Mouse (Mus musculus) heart, embryonic 10.5 days (tissue): Measurements from ENCODE around the gene Gpr162. TPM values are rescaled to one million over a fixed set of nuclear protein-coding genes. Genes with fewer than 3 reads are reported as not detected.
"Not testable (repeated sequence)": the region's sequence is repeated elsewhere in the genome, so short reads cannot be mapped to it uniquely, and the experiment has no call there.

Experiments used
- DNase-seq: peaks from one replicate; pipeline ENCODE4 v3.0.0-alpha.2; 2017; ENCODE audit warnings: low spot score
- H3K27ac ChIP-seq: fragments of 300-500 bp; sonication (generic); 2 replicates; pipeline ENCODE4 v1.5.1; 2016; ENCODE audit warnings: mild to moderate bottlenecking
- H3K27me3 ChIP-seq: fragments of 300-500 bp; sonication (generic); 2 replicates; pipeline ENCODE4 v1.6.1; 2016; ENCODE audit warnings: mild to moderate bottlenecking; ENCODE audit not compliant: poor library complexity, insufficient read depth, severe bottlenecking
- H3K36me3 ChIP-seq: fragments of 300-500 bp; sonication (generic); 2 replicates; pipeline ENCODE4 v1.6.1; 2016; ENCODE audit warnings: mild to moderate bottlenecking, moderate library complexity
- H3K4me1 ChIP-seq: fragments of 300-500 bp; sonication (generic); 2 replicates; pipeline ENCODE4 v1.6.1; 2016; ENCODE audit warnings: mild to moderate bottlenecking
- H3K4me3 ChIP-seq: fragments of 300-500 bp; sonication (generic); 2 replicates; pipeline ENCODE4 v1.5.1; 2016; ENCODE audit warnings: mild to moderate bottlenecking, moderate library complexity
- H3K9me3 ChIP-seq: fragments of 300-500 bp; sonication (generic); 2 replicates; pipeline ENCODE4 v1.6.1; 2016; ENCODE audit warnings: mild to moderate bottlenecking, moderate library complexity
- WGBS: fragments of 180-500 bp; shearing (Covaris S2); methylation state at CpG from one replicate; pipeline ENCODE4 v1.1.7; 2016; 5-methylcytosine and 5-hydroxymethylcytosine counted together
- polyA plus RNA-seq: library from polyadenylated mRNA; unstranded; fragments of >200 nt; fragmentation: Nextera tagmentation; extraction: Ambion mirVana; gene quantifications from 2 replicates; pipeline ENCODE4 v1.2.1, GENCODE M21; 2016

Gene Gpr162
- polyA plus RNA-seq, 1 experiment from 2014 or later: 1.2 TPM

DNA sequence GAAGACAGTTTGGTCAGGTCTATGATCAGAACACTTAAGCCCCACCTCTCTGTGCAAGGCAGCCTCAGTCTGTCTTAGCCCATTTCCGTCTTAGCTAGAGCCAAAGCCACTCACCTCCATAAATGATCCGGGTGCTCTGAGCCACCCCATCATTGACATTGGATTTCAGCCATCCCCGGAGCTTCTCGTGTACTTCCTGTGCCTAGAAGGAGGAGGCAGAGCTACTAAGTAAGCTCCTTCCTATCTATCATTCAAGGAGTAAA lies 52.4 kb downstream of the Gpr162 start:
- WGBS: 81% methylated on average over 4 of the region's 4 CpGs
- Histone ChIP-seq H3K27me3 (no peaks in the 10 kb centered on the region), H3K27ac (no peak overlapping the region), H3K4me3 (no peak overlapping the region), H3K36me3 (peaks cover 42% of the 10 kb centered on the region), H3K4me1 (peaks cover 55% of the 10 kb centered on the region), H3K9me3 (no peaks in the 10 kb centered on the region)
- DNase-seq: no peak

DNA sequence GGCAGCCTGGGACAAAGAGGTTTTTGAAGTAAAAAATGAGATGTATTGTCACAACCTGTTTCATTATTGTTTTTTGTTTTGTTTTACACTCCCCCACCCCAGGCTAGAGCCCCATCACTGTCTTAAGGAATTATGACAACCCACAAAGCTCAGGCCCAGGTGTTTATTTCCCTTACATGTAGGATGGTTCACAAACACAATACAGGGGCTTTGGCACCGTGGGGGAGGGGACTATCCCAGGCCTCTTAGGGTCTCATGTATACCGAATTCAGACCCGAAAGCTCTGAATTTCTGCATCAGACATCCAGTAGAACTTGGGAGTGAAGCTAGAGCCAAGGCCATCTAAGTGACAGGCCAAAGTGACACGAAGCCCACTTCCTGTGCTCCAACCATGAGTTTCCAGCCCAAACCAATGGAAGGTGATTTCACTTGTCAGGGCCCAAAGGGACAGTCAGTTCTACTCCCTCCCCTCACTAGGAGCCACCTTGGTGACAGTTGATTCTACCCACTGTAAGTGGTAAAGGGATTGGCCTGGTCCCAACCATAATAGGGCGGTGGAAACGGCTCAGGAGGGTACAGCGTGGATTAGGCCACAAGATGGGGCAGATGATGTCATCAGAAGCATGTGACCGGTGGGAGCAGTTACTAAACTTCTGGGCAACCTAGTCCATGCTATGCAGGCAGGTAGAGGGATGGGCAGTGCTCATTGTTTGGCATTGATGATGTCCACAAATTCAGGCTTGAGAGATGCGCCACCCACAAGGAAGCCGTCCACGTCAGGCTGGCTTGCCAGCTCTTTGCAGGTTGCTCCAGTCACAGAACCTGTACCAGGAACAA lies 53.0 kb downstream of the Gpr162 start:
- WGBS: 80% methylated on average over 11 of the region's 11 CpGs
- peak overlapping the region; percentile 94; the same call in 1 of the 2 replicates for H3K27ac ChIP-seq
- not testable (repeated sequence) for H3K9me3 ChIP-seq, DNase-seq, H3K27me3 ChIP-seq
- peaks cover 55% of the 10 kb centered on the region for H3K4me1 ChIP-seq
- H3K4me3 ChIP-seq: 0 out of 2 replicates have a peak overlapping the region, but pooled peaks have one; percentile 67
- peaks cover 36% of the 10 kb centered on the region for H3K36me3 ChIP-seq

DNA sequence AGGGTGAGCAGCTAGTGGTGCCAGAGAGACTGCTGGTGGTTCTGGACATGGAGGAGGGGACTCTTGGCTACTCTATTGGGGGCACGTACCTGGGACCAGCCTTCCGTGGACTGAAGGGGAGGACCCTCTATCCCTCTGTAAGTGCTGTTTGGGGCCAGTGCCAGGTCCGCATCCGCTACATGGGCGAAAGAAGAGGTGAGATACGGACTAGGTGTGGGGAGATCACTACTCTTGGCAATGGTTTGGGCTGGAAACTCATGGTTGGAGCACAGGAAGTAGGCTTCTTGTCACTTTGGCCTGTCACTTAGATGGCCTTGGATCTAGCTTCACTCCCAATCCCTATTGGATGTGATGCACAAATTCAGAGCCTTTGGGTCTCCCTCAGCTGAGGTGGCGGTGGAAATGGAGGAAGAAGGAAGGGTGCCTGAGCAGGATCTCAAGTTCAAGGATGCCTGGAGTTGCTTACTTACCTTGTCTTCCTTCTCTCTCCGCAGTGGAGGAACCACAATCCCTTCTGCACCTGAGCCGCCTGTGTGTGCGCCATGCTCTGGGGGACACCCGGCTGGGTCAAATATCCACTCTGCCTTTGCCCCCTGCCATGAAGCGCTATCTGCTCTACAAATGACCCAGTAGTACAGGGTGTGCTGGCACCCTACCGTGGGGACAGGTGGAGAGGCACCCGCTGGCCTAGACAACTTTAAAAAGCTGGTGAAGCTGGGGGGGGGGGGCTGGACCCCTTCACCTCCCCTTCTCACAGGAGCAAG lies 53.8 kb downstream of the Gpr162 start:
- DNase-seq: no peak
- 48% methylated on average over 14 of the region's 14 CpGs for WGBS
- Histone ChIP-seq H3K36me3 (peaks cover 29% of the 10 kb centered on the region), H3K27ac (peak overlapping the region; percentile 94), H3K4me1 (peaks cover 59% of the 10 kb centered on the region), H3K27me3 (no peaks in the 10 kb centered on the region), H3K4me3 (peak overlapping the region; percentile 67), H3K9me3 (no peaks in the 10 kb centered on the region)

DNA sequence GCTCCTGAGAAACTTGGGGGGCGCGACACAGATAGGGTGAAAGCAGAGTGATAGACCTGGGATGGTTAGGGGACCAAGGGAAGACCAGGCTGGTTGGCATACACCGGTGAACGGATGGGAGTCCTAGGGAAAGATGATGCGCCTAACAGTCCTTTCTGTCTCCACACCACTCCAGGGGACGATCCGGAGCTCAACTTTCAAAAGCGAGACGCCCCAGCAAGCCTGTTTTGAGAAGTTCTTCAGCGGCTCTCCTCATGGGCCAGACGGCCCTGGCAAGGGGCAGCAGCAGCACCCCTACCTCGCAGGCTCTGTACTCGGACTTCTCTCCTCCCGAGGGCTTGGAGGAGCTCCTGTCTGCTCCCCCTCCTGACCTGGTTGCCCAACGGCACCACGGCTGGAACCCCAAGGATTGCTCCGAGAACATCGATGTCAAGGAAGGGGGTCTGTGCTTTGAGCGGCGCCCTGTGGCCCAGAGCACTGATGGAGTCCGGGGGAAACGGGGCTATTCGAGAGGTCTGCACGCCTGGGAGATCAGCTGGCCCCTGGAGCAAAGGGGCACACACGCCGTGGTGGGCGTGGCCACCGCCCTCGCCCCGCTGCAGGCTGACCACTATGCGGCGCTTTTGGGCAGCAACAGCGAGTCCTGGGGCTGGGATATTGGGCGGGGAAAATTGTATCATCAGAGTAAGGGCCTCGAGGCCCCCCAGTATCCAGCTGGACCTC lies 54.6 kb downstream of the Gpr162 start:
- Histone ChIP-seq H3K9me3 (no peaks in the 10 kb centered on the region), H3K27ac (peak overlapping the region; percentile 94), H3K4me1 (peaks cover 52% of the 10 kb centered on the region), H3K27me3 (no peaks in the 10 kb centered on the region), H3K4me3 (peak overlapping the region; percentile 67), H3K36me3 (peaks cover 28% of the 10 kb centered on the region)
- under 1% methylated on average over 35 of the region's 35 CpGs for WGBS
- DNase-seq: peak; percentile 94

Other genes starting within 250 kb of the Gpr162 start
- gene C1s2, start 227.9 kb downstream of the Gpr162 start, polyA plus RNA-seq: 0.06 TPM in 1 of 2 replicates, not detected in the other
- 45.2 and 53.8 TPM in 2 replicates for gene Lpcat3, start 201.0 kb downstream of the Gpr162 start, polyA plus RNA-seq
- gene Emg1, start 151.8 kb downstream of the Gpr162 start, polyA plus RNA-seq: 162 and 216 TPM in 2 replicates
- gene Phb2, start 151.6 kb downstream of the Gpr162 start, polyA plus RNA-seq: 438 and 483 TPM in 2 replicates
- gene Ptpn6, start 125.3 kb downstream of the Gpr162 start, polyA plus RNA-seq: 5.9 and 8.6 TPM in 2 replicates
- 297 and 301 TPM in 2 replicates for gene Grcc10, start 122.6 kb downstream of the Gpr162 start, polyA plus RNA-seq
- gene Gm45234, start 108.0 kb downstream of the Gpr162 start, polyA plus RNA-seq: not detected in 2 replicates
- 7.4 and 11.4 TPM in 2 replicates for gene Atn1, start 107.5 kb downstream of the Gpr162 start, polyA plus RNA-seq
- gene Eno2, start 94.3 kb downstream of the Gpr162 start, polyA plus RNA-seq: 4.5 and 4.8 TPM in 2 replicates
- 0.17 and 0.26 TPM in 2 replicates for gene Lrrc23, start 84.3 kb downstream of the Gpr162 start, polyA plus RNA-seq
- 8.5 and 9.3 TPM in 2 replicates for gene Spsb2, start 55.3 kb downstream of the Gpr162 start, polyA plus RNA-seq
- gene Tpi1, start 49.7 kb downstream of the Gpr162 start, polyA plus RNA-seq: 1,456 and 1,625 TPM in 2 replicates
- 145 and 151 TPM in 2 replicates for gene Usp5, start 34.5 kb downstream of the Gpr162 start, polyA plus RNA-seq
- 150 and 179 TPM in 2 replicates for gene Cdca3, start 34.4 kb downstream of the Gpr162 start, polyA plus RNA-seq
- 2.4 and 5.2 TPM in 2 replicates for gene Gnb3, start 23.7 kb downstream of the Gpr162 start, polyA plus RNA-seq
- gene P3h3, start 6.2 kb downstream of the Gpr162 start, polyA plus RNA-seq: 10.7 and 13.4 TPM in 2 replicates
- 0.05 TPM in 1 of 2 replicates, not detected in the other for gene Cd4, start 24.2 kb upstream of the Gpr162 start, polyA plus RNA-seq
- 1.2 and 2.8 TPM in 2 replicates for gene Lag3, start 47.7 kb upstream of the Gpr162 start, polyA plus RNA-seq
- 123 and 174 TPM in 2 replicates for gene Ptms, start 56.1 kb upstream of the Gpr162 start, polyA plus RNA-seq
- gene Mlf2, start 67.4 kb upstream of the Gpr162 start, polyA plus RNA-seq: 363 and 402 TPM in 2 replicates
- 173 and 178 TPM in 2 replicates for gene Cops7a, start 101.6 kb upstream of the Gpr162 start, polyA plus RNA-seq
- 0.14 TPM in 1 of 2 replicates, not detected in the other for gene Pianp, start 132.7 kb upstream of the Gpr162 start, polyA plus RNA-seq
- 7.9 and 14.2 TPM in 2 replicates for gene Zfp384, start 145.2 kb upstream of the Gpr162 start, polyA plus RNA-seq
- gene Ing4, start 175.8 kb upstream of the Gpr162 start, polyA plus RNA-seq: 74.4 and 84.5 TPM in 2 replicates
- gene Acrbp, start 185.7 kb upstream of the Gpr162 start, polyA plus RNA-seq: 4.8 and 8.0 TPM in 2 replicates
- gene Lpar5, start 203.9 kb upstream of the Gpr162 start, polyA plus RNA-seq: 0.37 and 0.38 TPM in 2 replicates
- 75.0 and 88.6 TPM in 2 replicates for gene Chd4, start 232.0 kb upstream of the Gpr162 start, polyA plus RNA-seq